Mouse (Mus musculus): ENCODE measurements around the gene Dpep2nb. TPM values are rescaled to one million over a fixed set of nuclear protein-coding genes. Genes with fewer than 3 reads are reported as not detected.

Dpep2nb gene
- total and polyA plus RNA-seq, 3 experiments: 0.16 TPM; not detected in 2

DNA sequence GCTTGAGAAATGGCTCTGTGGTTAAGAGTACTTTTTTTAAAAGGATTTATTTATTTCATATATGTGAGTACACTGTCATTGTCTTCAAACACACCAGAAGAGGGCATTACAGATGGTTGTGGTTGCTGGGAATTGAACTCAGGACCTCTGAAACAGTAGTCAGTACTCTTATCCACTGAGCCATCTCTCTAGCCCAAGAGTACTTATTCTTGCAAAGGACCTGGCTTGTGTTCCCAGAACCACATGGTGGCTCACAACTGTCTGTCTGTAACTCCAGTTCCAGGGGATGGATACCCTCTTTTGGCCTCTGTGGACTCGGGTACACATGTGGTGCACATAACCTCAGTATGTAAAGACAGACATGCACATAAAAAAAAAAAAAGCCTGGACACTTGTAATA lies 36.4 kb downstream of the Dpep2nb start:
- Histone ChIP-seq H3K36me3 (replicated peaks) (peaks cover 4% of the 10 kb centered on the region), H3K27me3 (ENCODE audit: insufficient read depth, low read length) (peaks cover 3% of the 10 kb centered on the region; the same call in 1 of the 2 replicates), H3K9me3 (replicated peaks) (no peaks in the 10 kb centered on the region), H3K4me3 (ENCODE audit: low read depth, low read length) (no peak overlapping the region), H3K4me1 (ENCODE audit: insufficient read depth, low read depth, low read length) (peaks cover 27% of the 10 kb centered on the region)
- DNase-seq (ENCODE audit: low spot score) (no peak), ATAC-seq (ENCODE audit: extremely low read depth, insufficient number of reproducible peaks, low FRiP score, poor library complexity, severe bottlenecking) (no peak)
- TF ChIP-seq GATA2 (IDR thresholded peaks at IDR 0.05; ENCODE audit: borderline replicate concordance, low read depth, low read length): no peak

DNA sequence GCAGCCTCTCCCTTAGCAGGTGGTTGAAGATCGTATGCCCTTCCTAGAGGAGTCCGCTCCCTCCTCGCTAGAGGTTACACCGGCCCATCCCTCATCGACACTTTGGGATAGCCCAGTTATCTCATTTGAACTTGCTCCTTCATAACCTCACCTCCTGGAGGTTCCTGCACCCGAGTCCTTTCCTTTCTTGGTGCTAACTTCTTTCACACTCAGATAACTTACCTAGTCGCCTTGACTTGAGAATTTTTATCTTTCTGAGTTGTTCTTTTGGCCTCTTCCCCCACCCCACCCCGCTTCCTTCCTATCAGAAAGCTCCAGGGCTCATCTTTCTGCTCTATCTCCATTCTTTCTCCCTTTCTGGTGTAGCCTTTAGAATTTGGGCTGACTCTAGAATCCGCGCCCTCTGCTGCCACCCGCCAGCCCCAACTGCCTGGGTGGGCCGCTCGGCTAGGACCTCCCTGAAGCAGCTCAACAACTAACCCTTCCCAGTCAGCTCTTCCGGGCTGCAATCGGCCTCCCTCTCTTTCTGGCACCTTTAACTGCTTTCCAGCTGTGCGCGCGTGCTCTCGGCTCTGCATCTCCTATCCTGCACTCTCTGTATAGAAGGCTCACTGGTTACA lies 39.0 kb downstream of the Dpep2nb start:
- Histone ChIP-seq H3K27me3 (ENCODE audit: insufficient read depth, low read length) (no peaks in the 10 kb centered on the region), H3K4me1 (ENCODE audit: insufficient read depth, low read depth, low read length) (peaks cover 41% of the 10 kb centered on the region), H3K36me3 (replicated peaks) (peaks cover 25% of the 10 kb centered on the region), H3K4me3 (ENCODE audit: low read depth, low read length) (peak overlapping the region; percentile 96; the same call in 1 of the 2 replicates), H3K9me3 (replicated peaks) (no peaks in the 10 kb centered on the region)
- ATAC-seq (ENCODE audit: extremely low read depth, insufficient number of reproducible peaks, low FRiP score, poor library complexity, severe bottlenecking): peak; percentile 40
- DNase-seq (ENCODE audit: low spot score): peak; percentile 45
- no peak for TF ChIP-seq CTCF (IDR thresholded peaks at IDR 0.05; ENCODE audit: low read depth, low read length)
- TF ChIP-seq TAL1 (conservative IDR thresholded peaks at IDR 0.05; ENCODE audit: low read depth, low read length): no peak
- no peak for TF ChIP-seq POLR2AphosphoS5 (IDR thresholded peaks at IDR 0.05; ENCODE audit: insufficient replicate concordance, low read depth, low read length)
- no peak for TF ChIP-seq GATA1 (IDR thresholded peaks at IDR 0.05; ENCODE audit: borderline replicate concordance, low read length)
- no peak for TF ChIP-seq GATA2 (IDR thresholded peaks at IDR 0.05; ENCODE audit: borderline replicate concordance, low read depth, low read length)

DNA sequence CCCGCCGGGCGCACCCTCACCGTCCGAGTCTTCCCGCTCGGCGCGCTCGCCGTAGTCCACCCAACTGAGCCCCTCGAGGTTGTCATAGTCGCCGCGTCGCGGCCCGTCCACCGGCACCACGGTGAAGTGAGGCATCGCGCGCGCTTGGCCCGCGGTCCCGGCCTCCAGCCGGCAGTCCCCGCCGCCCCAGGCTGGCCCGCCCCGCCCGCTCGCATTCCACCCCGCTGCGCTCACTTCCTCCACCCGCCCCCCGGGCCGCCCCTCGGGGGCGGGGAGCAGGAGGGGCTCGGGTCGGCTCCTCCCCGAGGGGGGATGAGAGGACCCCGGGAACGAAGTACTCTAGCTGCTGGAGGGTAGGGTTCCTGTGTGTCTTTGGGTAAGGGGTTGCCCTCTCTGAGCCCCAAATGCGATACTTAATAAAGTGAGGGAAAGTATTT lies 39.9 kb downstream of the Dpep2nb start, which contains the start of gene Slc12a4:
Gene Slc12a4, minus strand, starts transcription at position 193 of the 437 bp plus-strand sequence.
- peak; percentile 92 for DNase-seq (ENCODE audit: low spot score)
- H3K4me1 ChIP-seq (ENCODE audit: insufficient read depth, low read depth, low read length): peaks cover 48% of the 10 kb centered on the region

DNA sequence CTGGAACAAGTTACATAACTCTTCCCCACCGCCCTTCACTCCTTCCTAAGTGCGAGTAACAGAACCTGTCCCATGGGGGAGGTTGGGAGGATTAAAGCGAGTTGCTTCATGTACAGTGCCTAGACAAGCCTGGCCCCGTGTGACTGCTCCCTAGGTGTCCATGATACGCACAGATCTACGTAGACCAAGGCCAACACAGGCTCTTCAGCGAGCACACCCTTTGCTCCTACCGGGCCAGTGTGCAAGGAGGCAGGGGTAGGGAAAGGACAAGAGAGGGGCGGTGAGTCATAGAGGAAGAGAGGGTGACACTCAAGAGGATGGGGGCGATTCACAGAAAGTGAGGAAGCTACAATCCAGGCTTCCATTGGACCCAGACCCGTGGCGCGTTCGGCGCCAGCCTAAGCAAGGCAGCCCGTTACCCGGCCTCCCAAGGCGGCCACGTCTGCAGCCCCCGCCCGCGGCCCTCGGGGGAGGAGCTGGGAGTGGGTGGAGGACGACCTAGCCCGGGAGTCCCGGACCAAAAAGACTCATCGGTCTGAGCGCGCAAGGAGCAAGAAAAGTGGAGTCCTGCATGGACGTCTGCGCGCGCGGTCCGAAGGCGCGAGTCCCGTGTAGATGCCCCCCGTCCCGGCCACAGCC lies 40.4 kb downstream of the Dpep2nb start:
- no peak for ATAC-seq (ENCODE audit: extremely low read depth, insufficient number of reproducible peaks, low FRiP score, poor library complexity, severe bottlenecking)
- Histone ChIP-seq H3K4me3 (ENCODE audit: low read depth, low read length) (peak overlapping the region; percentile 96), H3K27me3 (ENCODE audit: insufficient read depth, low read length) (no peaks in the 10 kb centered on the region), H3K4me1 (ENCODE audit: insufficient read depth, low read depth, low read length) (peaks cover 48% of the 10 kb centered on the region), H3K36me3 (replicated peaks) (peaks cover 37% of the 10 kb centered on the region), H3K9me3 (replicated peaks) (no peaks in the 10 kb centered on the region)
- peak; percentile 66 for DNase-seq (ENCODE audit: low spot score)
- TF ChIP-seq GATA1 (IDR thresholded peaks at IDR 0.05; ENCODE audit: borderline replicate concordance, low read length): no peak
- TF ChIP-seq POLR2AphosphoS5 (IDR thresholded peaks at IDR 0.05; ENCODE audit: insufficient replicate concordance, low read depth, low read length): no peak
- no peak for TF ChIP-seq GATA2 (IDR thresholded peaks at IDR 0.05; ENCODE audit: borderline replicate concordance, low read depth, low read length)
- no peak for TF ChIP-seq TAL1 (conservative IDR thresholded peaks at IDR 0.05; ENCODE audit: low read depth, low read length)
- TF ChIP-seq CTCF (IDR thresholded peaks at IDR 0.05; ENCODE audit: low read depth, low read length): no peak

More for the DNA sequence above, 39.9 kb downstream of the Dpep2nb start, which contains the start of gene Slc12a4:
- no peak for TF ChIP-seq TAL1 (conservative IDR thresholded peaks at IDR 0.05; ENCODE audit: low read depth, low read length)
- no peak for TF ChIP-seq CTCF (IDR thresholded peaks at IDR 0.05; ENCODE audit: low read depth, low read length)
- no peak for TF ChIP-seq GATA2 (IDR thresholded peaks at IDR 0.05; ENCODE audit: borderline replicate concordance, low read depth, low read length)
- peaks cover 33% of the 10 kb centered on the region for H3K36me3 ChIP-seq (replicated peaks)
- ATAC-seq (ENCODE audit: extremely low read depth, insufficient number of reproducible peaks, low FRiP score, poor library complexity, severe bottlenecking): peak; percentile 35; the same call in 1 of the 2 replicates
- H3K27me3 ChIP-seq (ENCODE audit: insufficient read depth, low read length): no peaks in the 10 kb centered on the region
- no peaks in the 10 kb centered on the region for H3K9me3 ChIP-seq (replicated peaks)
- H3K4me3 ChIP-seq (ENCODE audit: low read depth, low read length): peak within 1 kb of the TSS; percentile 96

DNA sequence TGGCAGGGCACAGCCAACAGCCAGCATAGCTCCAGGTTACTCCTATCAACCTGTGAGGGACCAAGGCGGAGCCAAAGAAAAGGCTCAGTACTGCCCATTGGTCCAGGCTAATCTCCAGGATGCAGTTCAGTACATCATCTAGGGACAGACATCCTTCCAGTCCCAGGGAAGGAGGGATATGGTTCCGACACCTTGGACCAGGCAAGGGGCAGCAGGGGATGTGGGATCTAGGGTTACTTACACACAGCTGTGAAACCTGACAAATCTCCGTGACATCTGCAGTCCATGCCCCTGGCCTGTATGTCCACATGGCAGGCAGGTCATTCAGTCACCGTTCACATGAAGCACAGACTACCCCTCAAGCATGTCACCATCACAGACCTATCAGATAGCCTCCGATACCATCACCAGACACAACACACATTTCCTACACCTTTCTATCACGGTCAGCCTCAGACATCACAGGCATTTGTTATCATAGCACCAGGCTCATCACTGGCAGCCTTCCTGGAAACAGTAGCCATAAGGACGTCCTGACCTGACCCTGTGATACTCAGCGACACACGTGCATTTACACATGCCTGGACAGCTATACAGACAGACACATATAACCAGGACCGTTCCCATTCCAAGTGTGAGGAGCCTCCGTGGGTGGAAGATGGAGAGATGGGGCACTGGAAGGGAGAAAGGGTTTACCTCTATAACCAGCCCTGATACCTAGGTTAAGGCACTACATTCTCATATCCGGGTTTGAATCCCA lies 41.1 kb downstream of the Dpep2nb start:
- no peaks in the 10 kb centered on the region for H3K9me3 ChIP-seq (replicated peaks)
- peaks cover 44% of the 10 kb centered on the region for H3K36me3 ChIP-seq (replicated peaks)
- H3K4me1 ChIP-seq (ENCODE audit: insufficient read depth, low read depth, low read length): peaks cover 48% of the 10 kb centered on the region
- DNase-seq (ENCODE audit: low spot score): no peak
- peak overlapping the region; percentile 96 for H3K4me3 ChIP-seq (ENCODE audit: low read depth, low read length)
- no peak for ATAC-seq (ENCODE audit: extremely low read depth, insufficient number of reproducible peaks, low FRiP score, poor library complexity, severe bottlenecking)
- no peak for TF ChIP-seq CTCF (IDR thresholded peaks at IDR 0.05; ENCODE audit: low read depth, low read length)
- TF ChIP-seq POLR2AphosphoS5 (IDR thresholded peaks at IDR 0.05; ENCODE audit: insufficient replicate concordance, low read depth, low read length): no peak
- TF ChIP-seq TAL1 (conservative IDR thresholded peaks at IDR 0.05; ENCODE audit: low read depth, low read length): no peak
- TF ChIP-seq GATA1 (IDR thresholded peaks at IDR 0.05; ENCODE audit: borderline replicate concordance, low read length): no peak
- TF ChIP-seq GATA2 (IDR thresholded peaks at IDR 0.05; ENCODE audit: borderline replicate concordance, low read depth, low read length): no peak
- no peaks in the 10 kb centered on the region for H3K27me3 ChIP-seq (ENCODE audit: insufficient read depth, low read length)

DNA sequence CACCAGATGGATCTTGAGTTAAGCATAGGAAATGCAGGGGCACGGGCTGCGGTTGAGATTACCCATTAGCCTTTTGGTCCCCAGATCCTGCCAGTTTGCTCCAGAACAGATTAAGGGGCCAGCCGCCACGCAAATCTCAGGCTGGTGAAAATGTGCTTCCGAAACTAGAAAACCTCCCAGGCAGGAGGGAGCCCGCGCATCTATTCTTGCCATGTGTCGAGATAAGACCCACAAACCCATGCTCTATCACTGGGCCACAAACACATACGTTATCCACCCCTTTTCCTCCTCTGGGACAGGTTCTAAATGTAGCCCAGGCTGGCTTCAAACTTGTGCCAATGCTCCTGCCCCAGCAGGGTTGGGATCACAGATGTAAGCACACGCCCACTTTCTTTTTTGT lies 44.2 kb downstream of the Dpep2nb start:
- no peak for ATAC-seq (ENCODE audit: extremely low read depth, insufficient number of reproducible peaks, low FRiP score, poor library complexity, severe bottlenecking)
- Histone ChIP-seq H3K4me3 (ENCODE audit: low read depth, low read length) (no peak overlapping the region), H3K9me3 (replicated peaks) (no peaks in the 10 kb centered on the region), H3K36me3 (replicated peaks) (peaks cover 73% of the 10 kb centered on the region), H3K27me3 (ENCODE audit: insufficient read depth, low read length) (no peaks in the 10 kb centered on the region), H3K4me1 (ENCODE audit: insufficient read depth, low read depth, low read length) (peaks cover 40% of the 10 kb centered on the region)
- TF ChIP-seq POLR2AphosphoS5 (IDR thresholded peaks at IDR 0.05; ENCODE audit: insufficient replicate concordance, low read depth, low read length) (no peak), GATA2 (IDR thresholded peaks at IDR 0.05; ENCODE audit: borderline replicate concordance, low read depth, low read length) (no peak), CTCF (IDR thresholded peaks at IDR 0.05; ENCODE audit: low read depth, low read length) (no peak), GATA1 (IDR thresholded peaks at IDR 0.05; ENCODE audit: borderline replicate concordance, low read length) (no peak), TAL1 (conservative IDR thresholded peaks at IDR 0.05; ENCODE audit: low read depth, low read length) (no peak)
- no peak for DNase-seq (ENCODE audit: low spot score)
